Mouse (Mus musculus) left cerebral cortex, adult 9 months (tissue): Measurements from ENCODE around the gene Tex30.
"Not testable (repeated sequence)": the region's sequence is repeated elsewhere in the genome, so short reads cannot be mapped to it uniquely, and the experiment has no call there.

ENCODE experiments used
- DNase-seq, 2 experiments: peaks; one replicate each; pipeline ENCODE4 v3.0.0; 2022; ENCODE audit warnings: low spot score in 2 of 2

Tex30 gene

GRCm38 (mm10) chr1:44102259-44102717 is at the start of gene Tex30:
Gene Tex30 (minus strand): TSS chr1:44102441.
- DNase-seq = peak; percentile 84 to 93

GRCm38 (mm10) chr1:44148706-44149105 is 46.5 kb upstream of the Tex30 start:
- no peak for DNase-seq

DNA sequence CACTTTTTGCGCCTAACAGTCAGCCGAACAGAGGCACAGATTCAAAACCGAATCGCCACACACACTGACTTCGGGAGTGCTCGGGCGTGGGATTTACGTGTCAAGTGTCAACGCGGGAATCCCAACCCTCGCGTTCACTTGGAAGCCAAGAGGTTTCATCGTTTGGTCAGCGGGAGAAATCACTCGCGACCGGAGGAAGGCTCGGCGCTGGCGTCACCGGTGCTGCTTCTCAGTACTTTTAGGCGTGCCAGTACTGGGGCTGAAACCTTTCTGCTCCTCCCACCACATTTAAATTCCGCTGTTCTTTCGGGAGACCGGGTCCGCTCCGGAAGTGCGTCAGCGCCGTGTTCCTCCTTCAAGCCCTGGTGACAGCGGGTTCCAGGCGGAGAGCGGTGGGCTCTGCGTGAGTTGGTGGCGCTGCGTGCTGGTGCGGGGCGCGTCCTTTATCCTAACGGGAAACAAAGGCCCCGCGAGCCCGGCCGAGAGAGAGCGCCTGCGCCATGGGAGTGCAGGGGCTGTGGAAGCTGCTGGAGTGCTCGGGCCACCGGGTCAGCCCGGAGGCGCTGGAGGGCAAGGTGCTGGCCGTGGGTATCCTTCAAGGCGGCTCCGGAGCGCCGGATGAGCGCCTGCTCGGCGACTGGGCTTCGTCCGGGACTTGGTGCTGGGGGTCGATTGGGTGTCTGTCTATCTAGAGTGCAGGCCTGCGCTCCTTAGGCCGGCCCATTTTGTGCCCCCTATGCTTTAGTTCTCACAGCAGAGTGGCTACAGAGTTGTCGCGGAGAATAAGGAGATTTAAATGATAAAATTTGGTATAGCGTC is 45.5 kb upstream of the Tex30 start, which contains the start of gene Ercc5:
Gene Ercc5, plus strand, starts transcription at position 182 of the 819 bp plus-strand sequence.
- peak; percentile 73 to 84 for DNase-seq

GRCm38 (mm10) chr1:44142747-44143146 is 40.5 kb upstream of the Tex30 start:
- peak in 1 of 2 experiments; percentile 31 for DNase-seq

- DNase-seq = no peak
These were observed 38.0 kb upstream of the Tex30 start for GRCm38 (mm10) chr1:44140232-44140631.

DNA sequence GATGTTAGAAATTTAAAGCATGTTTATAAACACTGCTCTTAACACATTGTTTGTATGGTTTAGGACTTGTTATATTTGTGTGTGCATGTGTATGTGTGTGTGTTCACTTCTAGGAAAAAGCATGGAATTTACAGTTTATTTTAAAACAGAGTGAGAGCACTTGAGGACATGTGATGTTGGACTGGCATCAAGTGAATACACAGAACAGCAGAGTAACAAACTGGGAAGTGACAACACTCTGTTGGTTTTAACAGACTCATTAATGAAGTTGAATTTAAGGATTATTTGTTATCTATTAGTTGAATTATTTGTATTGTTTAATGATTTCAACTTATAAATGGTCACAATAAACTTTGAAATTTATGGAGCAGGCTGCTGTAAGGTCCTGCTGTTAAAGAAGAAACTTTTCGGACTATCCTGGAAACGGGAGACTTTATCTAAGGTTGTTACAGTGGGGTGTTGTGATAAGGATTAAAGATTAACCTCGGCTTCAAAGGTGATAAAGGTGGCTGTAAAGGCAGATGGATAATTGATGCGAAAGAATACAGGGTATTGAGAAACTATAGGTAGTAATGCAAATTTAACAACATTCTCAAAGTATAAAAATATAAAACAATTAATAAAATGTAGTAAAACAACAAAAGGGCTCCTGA is 27.8 kb upstream of the Tex30 start:
- no peak for DNase-seq

GRCm38 (mm10) chr1:44125590-44125989 is 23.3 kb upstream of the Tex30 start:
- no peak for DNase-seq

DNA sequence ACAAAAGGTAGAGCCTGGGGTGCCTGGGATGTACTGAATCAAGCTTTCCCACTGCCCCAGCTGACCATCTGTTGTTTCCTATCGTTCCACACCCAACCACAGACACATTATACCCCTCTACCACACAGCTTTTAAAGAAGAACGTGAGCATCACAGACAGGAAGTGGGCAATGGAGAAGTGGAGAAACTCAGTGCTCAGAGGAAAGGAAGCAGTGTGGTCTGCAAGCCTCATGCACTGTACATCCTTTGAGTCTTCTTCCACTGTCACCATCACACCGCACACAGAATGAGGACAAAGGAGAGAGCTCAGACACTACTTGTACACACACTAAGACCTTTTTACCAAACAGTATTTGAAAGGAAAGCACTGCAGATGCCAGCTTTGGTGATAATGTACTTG is 20.0 kb upstream of the Tex30 start:
- DNase-seq = no peak

GRCm38 (mm10) chr1:44120074-44120406 is 17.8 kb upstream of the Tex30 start:
- no peak for DNase-seq

DNA sequence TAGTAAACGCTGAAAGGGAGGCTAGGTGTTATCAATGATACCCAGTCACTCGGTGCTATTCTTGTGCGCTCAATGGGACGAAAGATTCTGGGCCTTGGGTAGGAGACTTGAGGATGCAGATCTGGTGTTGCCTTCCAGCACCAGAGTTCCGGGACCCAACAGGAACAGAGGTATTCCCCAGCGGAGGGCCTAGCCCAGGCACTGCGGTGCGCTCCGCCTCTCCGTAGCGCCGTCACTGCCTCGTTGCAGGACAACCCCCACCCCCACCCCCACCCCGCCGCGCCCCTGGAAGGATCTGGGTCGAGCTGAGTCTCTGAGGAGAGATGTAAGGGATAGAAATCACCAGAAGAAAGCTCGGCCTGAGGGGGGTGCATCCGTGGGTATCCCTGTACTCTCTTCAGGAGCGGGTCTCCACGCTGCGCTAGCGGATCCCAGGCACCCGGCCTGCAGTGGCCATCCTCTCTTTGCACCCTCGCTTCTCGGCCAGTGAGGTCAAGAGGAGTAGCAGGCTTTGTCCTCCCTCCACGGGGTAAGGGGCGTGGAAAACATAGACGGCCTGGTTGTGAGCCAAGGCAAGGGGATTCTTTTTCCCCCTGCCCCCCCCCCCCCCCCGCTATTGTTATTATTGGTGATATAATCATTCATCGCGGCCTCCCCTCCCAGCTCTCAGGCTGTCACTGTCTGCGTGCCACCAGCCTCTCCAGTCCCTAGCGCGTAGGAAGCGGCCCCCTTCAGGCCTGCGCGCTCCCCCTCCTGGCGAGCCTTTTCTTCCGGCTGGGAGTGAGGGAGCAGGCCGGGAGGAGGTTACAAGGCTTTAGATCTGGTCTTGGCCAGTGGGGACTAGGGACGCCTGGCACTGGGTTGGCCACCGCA is 17.2 kb upstream of the Tex30 start:
- DNase-seq = peak; percentile 61 to 78

GRCm38 (mm10) chr1:44118239-44119054 is 16.2 kb upstream of the Tex30 start, which contains the start of the genes Kdelc1 and Bivm:
Gene Kdelc1 (minus strand): TSS chr1:44118808.
Gene Bivm (plus strand): TSS chr1:44118957.
- DNase-seq = peak; percentile 92 to 96

DNA sequence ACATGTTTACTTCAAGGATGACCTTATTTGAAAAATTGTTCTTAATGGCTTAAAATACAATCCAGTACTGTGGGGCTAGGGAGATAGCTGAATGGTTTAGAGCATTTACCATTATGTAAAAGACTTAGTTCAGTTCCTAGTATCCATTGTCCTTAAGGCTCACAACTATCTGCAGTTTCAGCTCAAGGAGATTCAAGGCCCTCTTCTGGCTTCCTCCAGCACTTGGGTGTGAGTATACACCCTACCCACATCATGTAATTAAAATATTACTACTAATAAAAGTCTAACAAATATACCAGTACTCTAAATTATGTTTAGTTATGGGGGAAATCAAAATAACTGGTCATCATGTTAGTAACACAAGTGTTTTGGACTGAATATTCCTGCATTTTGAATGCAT is 15.3 kb upstream of the Tex30 start:
- DNase-seq = no peak

GRCm38 (mm10) chr1:44102939-44103338 is 698 bp upstream of the Tex30 start:
- DNase-seq = no peak

DNA sequence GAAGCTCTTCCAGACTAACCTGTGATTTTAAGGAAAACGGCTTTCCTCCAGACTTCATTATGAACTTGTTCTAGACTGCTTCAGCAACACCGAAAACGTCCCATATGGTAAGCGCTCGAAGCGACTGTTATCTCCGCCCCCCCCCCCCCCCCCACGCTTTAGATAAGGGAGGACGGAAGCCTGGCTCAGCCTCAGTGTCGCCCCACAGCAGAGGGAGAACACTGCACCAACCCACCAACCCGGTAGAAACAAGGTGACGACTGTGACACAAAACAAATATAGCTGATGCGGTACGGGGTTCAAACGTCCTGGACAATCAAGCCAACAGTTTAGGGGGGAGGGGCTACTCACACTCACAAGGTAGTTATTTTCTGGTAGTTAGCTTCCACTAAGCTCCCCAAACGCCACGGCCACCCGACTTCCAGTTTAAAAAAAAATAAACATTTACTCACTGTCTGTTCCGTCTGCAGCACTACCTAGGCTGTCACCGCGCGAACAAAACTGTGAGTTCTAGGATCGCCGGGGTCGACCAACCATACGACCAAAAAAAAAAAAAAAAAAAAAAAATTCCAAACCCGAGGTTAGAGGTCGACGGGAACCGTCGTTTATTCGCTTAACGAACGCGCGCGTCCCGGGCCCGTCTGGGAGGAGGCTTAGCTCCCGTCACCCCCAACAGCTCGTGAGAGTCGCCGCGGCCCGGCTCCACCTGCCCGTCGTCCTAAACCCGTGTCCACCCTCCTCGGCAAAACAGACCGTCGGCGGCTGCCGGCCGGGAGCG is 604 bp downstream of the Tex30 start:
- DNase-seq = no peak

DNA sequence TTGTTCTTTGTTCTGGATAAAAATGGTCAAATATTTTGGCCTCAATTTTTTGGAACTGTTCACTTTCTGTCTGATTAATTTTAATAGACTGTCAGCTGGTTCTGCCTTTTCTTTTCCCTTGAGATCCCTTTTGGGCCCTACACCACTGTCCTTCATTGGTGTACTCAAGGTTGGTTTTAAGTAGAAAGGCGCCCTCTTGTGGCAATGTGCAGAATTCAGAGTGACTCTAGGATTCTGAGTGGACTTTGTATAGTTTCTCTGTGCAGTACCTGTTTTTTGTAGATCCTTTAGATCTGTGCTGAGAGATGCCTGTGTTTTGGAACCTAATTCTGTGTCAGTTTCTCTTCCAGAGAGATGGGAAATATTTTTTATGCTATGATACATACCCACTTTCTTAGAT is 37.6 kb downstream of the Tex30 start:
- DNase-seq = peak in 1 of 2 experiments; percentile 71

DNA sequence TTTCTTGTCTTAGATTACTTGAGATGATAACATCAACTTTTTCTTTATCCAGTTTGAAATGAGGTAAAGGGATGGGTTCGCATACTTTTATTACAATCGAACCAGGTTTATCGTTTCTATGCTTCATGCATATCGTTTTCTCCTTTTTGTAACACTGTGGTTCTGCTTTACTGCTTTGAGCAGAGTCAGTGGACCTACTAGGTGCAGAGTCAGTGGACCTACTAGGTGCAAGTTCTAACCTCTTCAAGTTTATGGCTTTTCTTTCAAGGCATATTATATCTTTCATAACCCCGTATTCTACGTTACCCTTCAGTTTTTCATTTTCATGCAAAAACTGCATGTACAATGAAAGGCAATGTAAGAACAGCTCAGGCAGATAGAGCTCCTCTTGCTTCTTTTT is 38.8 kb downstream of the Tex30 start:
- no peak for DNase-seq

DNA sequence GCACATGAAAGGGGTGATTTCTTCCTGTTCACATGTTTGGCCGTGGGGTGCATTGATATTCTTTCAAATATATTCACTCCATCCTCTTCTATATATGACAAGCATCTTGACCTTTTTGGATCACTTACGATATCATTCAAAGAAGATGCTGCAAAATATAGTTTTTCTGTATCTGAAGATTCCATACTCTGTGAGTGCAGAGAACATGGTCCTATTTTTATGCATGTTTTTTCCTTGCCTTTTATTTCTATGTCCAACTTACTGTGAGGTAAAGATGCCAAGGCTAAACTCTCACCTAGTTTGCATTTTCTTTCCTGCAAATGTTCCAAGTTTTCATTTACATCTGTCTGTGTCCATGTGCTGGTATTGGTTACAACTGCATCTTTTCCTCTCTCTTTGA is 40.4 kb downstream of the Tex30 start, which contains the start of gene Gm8251:
Gene Gm8251, minus strand, starts transcription at position 101 of the 400 bp plus-strand sequence.
- DNase-seq = no peak

- DNase-seq = no peak
These were observed 44.4 kb downstream of the Tex30 start for GRCm38 (mm10) chr1:44057805-44058204.

DNA sequence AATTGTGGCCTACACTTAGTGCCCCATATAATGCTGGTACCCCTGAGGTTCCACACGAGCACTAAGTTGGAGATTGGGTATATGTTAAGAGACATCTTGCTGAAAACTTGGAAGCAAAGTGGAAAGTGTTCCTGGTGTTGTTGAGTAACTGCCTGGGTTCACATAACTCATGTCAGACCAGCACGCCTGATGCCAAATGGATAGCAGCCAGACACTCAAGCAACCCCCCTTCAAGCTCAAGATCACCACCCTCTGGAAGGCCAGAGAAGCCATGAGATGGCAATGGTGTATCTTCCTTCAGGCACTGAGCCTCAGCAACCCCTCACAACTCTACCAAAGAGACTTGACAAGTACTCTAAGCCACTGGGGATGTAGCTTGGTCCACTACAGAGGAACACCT is 55.7 kb downstream of the Tex30 start:
- no peak for DNase-seq

GRCm38 (mm10) chr1:44045689-44046088 is 56.6 kb downstream of the Tex30 start:
- DNase-seq = not testable (repeated sequence)
